Mouse (Mus musculus): ENCODE measurements at regions not wholly inside any gene's neighbourhood (a gene's known extent, or its start where the extent isn't known, plus 50 kb on each side); places are given as distances from the start of the nearest gene placed in this dataset.

- Histone ChIP-seq H3K27me3 (replicated peaks; ENCODE audit: control insufficient read depth, insufficient read depth, low read length) (no peaks in the 10 kb centered on the region), H3K36me3 (ENCODE audit: control insufficient read depth, insufficient read depth, low read length) (no peaks in the 10 kb centered on the region), H3K4me3 (ENCODE audit: low read length) (no peak overlapping the region), H3K4me2 (ENCODE audit: low read depth, low read length) (no peak overlapping the region), H3K9me3 (ENCODE audit: control insufficient read depth, low read length) (no peaks in the 10 kb centered on the region), H3K9ac (ENCODE audit: low read depth, low read length) (no peak overlapping the region), H3K27ac (ENCODE audit: low read length) (no peak overlapping the region), H3K4me1 (ENCODE audit: control insufficient read depth, insufficient read depth, low read length) (no peaks in the 10 kb centered on the region)
- 52% methylated on average over 3 of the region's 3 CpGs for WGBS
- ATAC-seq = no peak
Measured at GRCm38 (mm10) chr16:50001662-50002455, 201.5 kb downstream of the Cd47 start.

GRCm38 (mm10) chr16:50002456-50002788, 202.1 kb downstream of the Cd47 start:
- H3K36me3 ChIP-seq (ENCODE audit: control insufficient read depth, insufficient read depth, low read length) = no peaks in the 10 kb centered on the region
- no peaks in the 10 kb centered on the region for H3K9me3 ChIP-seq (ENCODE audit: control insufficient read depth, low read length)
- 78% methylated on average over 3 of the region's 3 CpGs for WGBS
- H3K27me3 ChIP-seq (replicated peaks; ENCODE audit: control insufficient read depth, insufficient read depth, low read length) = no peaks in the 10 kb centered on the region
- ATAC-seq = no peak
- H3K4me1 ChIP-seq (ENCODE audit: control insufficient read depth, insufficient read depth, low read length) = no peaks in the 10 kb centered on the region
- H3K4me2 ChIP-seq (ENCODE audit: low read depth, low read length) = no peak overlapping the region
- no peak overlapping the region for H3K4me3 ChIP-seq (ENCODE audit: low read length)
- no peak overlapping the region for H3K27ac ChIP-seq (ENCODE audit: low read length)
- H3K9ac ChIP-seq (ENCODE audit: low read depth, low read length) = no peak overlapping the region

GRCm38 (mm10) chr16:50009046-50009445, 208.7 kb downstream of the Cd47 start:
- no peak overlapping the region for H3K4me3 ChIP-seq (ENCODE audit: low read length)
- no peak for ATAC-seq
- H3K36me3 ChIP-seq (ENCODE audit: control insufficient read depth, insufficient read depth, low read length) = no peaks in the 10 kb centered on the region
- 93% methylated on average over 3 of the region's 3 CpGs for WGBS
- no peak overlapping the region for H3K27ac ChIP-seq (ENCODE audit: low read length)
- no peaks in the 10 kb centered on the region for H3K9me3 ChIP-seq (ENCODE audit: control insufficient read depth, low read length)
- H3K4me1 ChIP-seq (ENCODE audit: control insufficient read depth, insufficient read depth, low read length) = no peaks in the 10 kb centered on the region
- no peak overlapping the region for H3K4me2 ChIP-seq (ENCODE audit: low read depth, low read length)
- H3K27me3 ChIP-seq (replicated peaks; ENCODE audit: control insufficient read depth, insufficient read depth, low read length) = no peaks in the 10 kb centered on the region
- H3K9ac ChIP-seq (ENCODE audit: low read depth, low read length) = no peak overlapping the region

- no peaks in the 10 kb centered on the region for H3K27me3 ChIP-seq (replicated peaks; ENCODE audit: control insufficient read depth, insufficient read depth, low read length)
- no peak overlapping the region for H3K4me2 ChIP-seq (ENCODE audit: low read depth, low read length)
- 29% methylated on average over 6 of the region's 6 CpGs for WGBS
- no peaks in the 10 kb centered on the region for H3K4me1 ChIP-seq (ENCODE audit: control insufficient read depth, insufficient read depth, low read length)
- H3K36me3 ChIP-seq (ENCODE audit: control insufficient read depth, insufficient read depth, low read length) = no peaks in the 10 kb centered on the region
- no peaks in the 10 kb centered on the region for H3K9me3 ChIP-seq (ENCODE audit: control insufficient read depth, low read length)
- H3K27ac ChIP-seq (ENCODE audit: low read length) = no peak overlapping the region
- H3K4me3 ChIP-seq (ENCODE audit: low read length) = no peak overlapping the region
- no peak for ATAC-seq
- no peak overlapping the region for H3K9ac ChIP-seq (ENCODE audit: low read depth, low read length)
Measured at GRCm38 (mm10) chr16:50009542-50009941, 209.2 kb downstream of the Cd47 start.

GRCm38 (mm10) chr16:50010074-50010473, 209.7 kb downstream of the Cd47 start:
- WGBS = 53% methylated on average over 5 of the region's 5 CpGs
- Histone ChIP-seq H3K4me3 (ENCODE audit: low read length) (no peak overlapping the region), H3K4me2 (ENCODE audit: low read depth, low read length) (no peak overlapping the region)

GRCm38 (mm10) chr16:50010532-50010971, 210.2 kb downstream of the Cd47 start:
- no peak overlapping the region for H3K27ac ChIP-seq (ENCODE audit: low read length)
- ATAC-seq = no peak
- no peak overlapping the region for H3K4me3 ChIP-seq (ENCODE audit: low read length)
- WGBS = 49% methylated on average over 6 of the region's 6 CpGs
- H3K9me3 ChIP-seq (ENCODE audit: control insufficient read depth, low read length) = no peaks in the 10 kb centered on the region
- H3K4me2 ChIP-seq (ENCODE audit: low read depth, low read length) = no peak overlapping the region
- H3K27me3 ChIP-seq (replicated peaks; ENCODE audit: control insufficient read depth, insufficient read depth, low read length) = no peaks in the 10 kb centered on the region
- no peaks in the 10 kb centered on the region for H3K4me1 ChIP-seq (ENCODE audit: control insufficient read depth, insufficient read depth, low read length)
- no peaks in the 10 kb centered on the region for H3K36me3 ChIP-seq (ENCODE audit: control insufficient read depth, insufficient read depth, low read length)
- no peak overlapping the region for H3K9ac ChIP-seq (ENCODE audit: low read depth, low read length)

More at GRCm38 (mm10) chr16:50010074-50010473, 209.7 kb downstream of the Cd47 start:
- Histone ChIP-seq H3K27ac (ENCODE audit: low read length) (no peak overlapping the region), H3K4me1 (ENCODE audit: control insufficient read depth, insufficient read depth, low read length) (no peaks in the 10 kb centered on the region), H3K9me3 (ENCODE audit: control insufficient read depth, low read length) (no peaks in the 10 kb centered on the region), H3K27me3 (replicated peaks; ENCODE audit: control insufficient read depth, insufficient read depth, low read length) (no peaks in the 10 kb centered on the region), H3K36me3 (ENCODE audit: control insufficient read depth, insufficient read depth, low read length) (no peaks in the 10 kb centered on the region), H3K9ac (ENCODE audit: low read depth, low read length) (no peak overlapping the region)
- ATAC-seq = no peak

GRCm38 (mm10) chr16:50023885-50024284, 223.6 kb downstream of the Cd47 start:
- no peaks in the 10 kb centered on the region for H3K36me3 ChIP-seq (ENCODE audit: control insufficient read depth, insufficient read depth, low read length)
- H3K9me3 ChIP-seq (ENCODE audit: control insufficient read depth, low read length) = no peaks in the 10 kb centered on the region
- 83% methylated on average over 1 of the region's 1 CpGs for WGBS
- no peak overlapping the region for H3K4me2 ChIP-seq (ENCODE audit: low read depth, low read length)
- H3K27ac ChIP-seq (ENCODE audit: low read length) = no peak overlapping the region
- H3K4me3 ChIP-seq (ENCODE audit: low read length) = no peak overlapping the region
- ATAC-seq = no peak
- no peaks in the 10 kb centered on the region for H3K27me3 ChIP-seq (replicated peaks; ENCODE audit: control insufficient read depth, insufficient read depth, low read length)
- no peak overlapping the region for H3K9ac ChIP-seq (ENCODE audit: low read depth, low read length)
- H3K4me1 ChIP-seq (ENCODE audit: control insufficient read depth, insufficient read depth, low read length) = no peaks in the 10 kb centered on the region; the same call in 1 of the 2 replicates

- H3K4me3 ChIP-seq (ENCODE audit: low read length) = no peak overlapping the region
- no peaks in the 10 kb centered on the region for H3K27me3 ChIP-seq (replicated peaks; ENCODE audit: control insufficient read depth, insufficient read depth, low read length)
- no peaks in the 10 kb centered on the region; the same call in 1 of the 2 replicates for H3K4me1 ChIP-seq (ENCODE audit: control insufficient read depth, insufficient read depth, low read length)
- no peaks in the 10 kb centered on the region for H3K36me3 ChIP-seq (ENCODE audit: control insufficient read depth, insufficient read depth, low read length)
- no peak overlapping the region for H3K27ac ChIP-seq (ENCODE audit: low read length)
- no peak overlapping the region for H3K4me2 ChIP-seq (ENCODE audit: low read depth, low read length)
- H3K9ac ChIP-seq (ENCODE audit: low read depth, low read length) = no peak overlapping the region
- H3K9me3 ChIP-seq (ENCODE audit: control insufficient read depth, low read length) = no peaks in the 10 kb centered on the region
- ATAC-seq = no peak
- WGBS = 12% methylated on average over 3 of the region's 3 CpGs
Measured at GRCm38 (mm10) chr16:50026100-50026884, 226.0 kb downstream of the Cd47 start.

- no peak overlapping the region for H3K4me3 ChIP-seq (ENCODE audit: low read length)
- H3K9me3 ChIP-seq (ENCODE audit: control insufficient read depth, low read length) = no peaks in the 10 kb centered on the region
- H3K27me3 ChIP-seq (replicated peaks; ENCODE audit: control insufficient read depth, insufficient read depth, low read length) = no peaks in the 10 kb centered on the region
- no peak overlapping the region for H3K27ac ChIP-seq (ENCODE audit: low read length)
- 17% methylated on average over 2 of the region's 2 CpGs for WGBS
- ATAC-seq = no peak
- no peaks in the 10 kb centered on the region; the same call in 1 of the 2 replicates for H3K4me1 ChIP-seq (ENCODE audit: control insufficient read depth, insufficient read depth, low read length)
- no peak overlapping the region for H3K9ac ChIP-seq (ENCODE audit: low read depth, low read length)
- no peaks in the 10 kb centered on the region for H3K36me3 ChIP-seq (ENCODE audit: control insufficient read depth, insufficient read depth, low read length)
- no peak overlapping the region for H3K4me2 ChIP-seq (ENCODE audit: low read depth, low read length)
Measured at GRCm38 (mm10) chr16:50027189-50027588, 226.9 kb downstream of the Cd47 start.

Data from intestine, embryonic 16.5 days (tissue).